Mouse (Mus musculus): Measurements from ENCODE around the gene Taok3. TPM values are rescaled to one million over a fixed set of nuclear protein-coding genes. Genes with fewer than 3 reads are reported as not detected.

Gene Taok3
- polyA plus RNA-seq, 1 experiment = 7.7 TPM

DNA sequence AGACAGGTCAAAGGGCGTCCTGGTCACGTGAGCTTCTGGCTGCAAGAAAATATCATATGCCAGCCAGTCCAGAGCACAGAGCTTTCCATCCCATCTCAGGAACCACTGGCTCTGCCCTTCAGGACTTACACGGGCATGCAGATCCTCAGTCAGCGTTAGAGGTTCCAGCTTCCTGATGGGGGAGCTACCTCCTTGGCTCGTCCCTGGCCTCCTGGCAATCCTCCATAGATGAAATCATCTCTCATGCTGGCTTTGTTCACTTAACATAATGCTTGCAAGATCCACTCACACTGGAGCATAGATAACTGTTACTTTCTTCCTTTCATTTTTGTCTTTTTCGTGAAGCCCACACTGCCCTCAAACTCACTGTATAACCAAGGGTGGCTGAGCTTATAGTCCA is 72.1 kb downstream of the Taok3 start:
- TF ChIP-seq TCF3 (IDR thresholded peaks at IDR 0.05; ENCODE audit: insufficient read length, low read depth) = no peak
- TF ChIP-seq MAX (IDR thresholded peaks at IDR 0.05; ENCODE audit: low read depth) = no peak
- no peak for TF ChIP-seq POLR2A (IDR thresholded peaks at IDR 0.05; ENCODE audit: insufficient read length, low read depth)
- TF ChIP-seq SRF (IDR thresholded peaks at IDR 0.05; ENCODE audit: control insufficient read depth, insufficient read length, low read depth) = no peak
- no peak for TF ChIP-seq E2F4 (IDR thresholded peaks at IDR 0.05; ENCODE audit: insufficient read depth)
- TF ChIP-seq MYOG (IDR thresholded peaks at IDR 0.05; ENCODE audit: control insufficient read depth in 1 of 3, insufficient read depth in 1 of 3, insufficient read length in 2 of 3, low read depth in 2 of 3) = no peak
- TF ChIP-seq TCF12 (IDR thresholded peaks at IDR 0.05; ENCODE audit: insufficient read depth, poor library complexity, severe bottlenecking) = no peak
- TF ChIP-seq USF1 (IDR thresholded peaks at IDR 0.05; ENCODE audit: low read depth) = no peak
- TF ChIP-seq MYOD1 (IDR thresholded peaks at IDR 0.05; ENCODE audit: control insufficient read depth in 1 of 3, insufficient read length in 2 of 3, low read depth in 2 of 3) = no peak
- TF ChIP-seq POLR2AphosphoS2 (IDR thresholded peaks at IDR 0.05; ENCODE audit: insufficient read length, low read depth) = no peak
- Histone ChIP-seq H3K4me3 (no peak overlapping the region), H3K27me3 (ENCODE audit: control insufficient read depth, insufficient read depth, insufficient read length) (no peaks in the 10 kb centered on the region), H3K4me2 (ENCODE audit: low read depth) (no peak overlapping the region), H3K79me2 (ENCODE audit: control insufficient read depth, insufficient read depth) (no peaks in the 10 kb centered on the region), H3ac (ENCODE audit: control insufficient read depth, insufficient read length) (no peak overlapping the region), H3K36me3 (ENCODE audit: control insufficient read depth, insufficient read depth) (no peaks in the 10 kb centered on the region)

DNA sequence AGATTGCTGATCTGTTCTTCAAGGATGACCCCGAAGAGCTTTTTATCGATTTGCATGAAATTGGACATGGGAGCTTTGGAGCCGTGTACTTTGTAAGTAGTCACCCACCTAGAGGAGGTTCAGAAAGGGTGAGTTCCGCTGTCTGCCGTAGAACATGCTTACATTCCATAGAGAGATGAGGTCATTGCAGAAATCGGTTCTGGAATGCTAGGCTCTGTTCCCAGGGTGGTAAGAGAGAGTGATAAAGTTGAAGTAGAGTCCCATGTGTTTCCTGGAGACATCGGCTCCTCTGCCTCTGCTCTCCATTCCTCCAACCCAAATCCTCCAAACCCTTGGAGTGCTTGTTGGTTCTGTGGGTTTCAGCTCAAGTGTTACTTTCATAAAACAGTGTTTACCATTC is 73.8 kb downstream of the Taok3 start:
- no peak overlapping the region for H3K4me2 ChIP-seq (ENCODE audit: low read depth)
- TF ChIP-seq TCF12 (IDR thresholded peaks at IDR 0.05; ENCODE audit: insufficient read depth, poor library complexity, severe bottlenecking) (no peak), POLR2A (IDR thresholded peaks at IDR 0.05; ENCODE audit: insufficient read length, low read depth) (no peak), REST (IDR thresholded peaks at IDR 0.05; ENCODE audit: insufficient read depth, insufficient read length) (no peak), USF1 (IDR thresholded peaks at IDR 0.05; ENCODE audit: low read depth) (no peak), E2F4 (IDR thresholded peaks at IDR 0.05; ENCODE audit: insufficient read depth) (no peak), MAX (IDR thresholded peaks at IDR 0.05; ENCODE audit: low read depth) (no peak), CEBPB (IDR thresholded peaks at IDR 0.05; ENCODE audit: insufficient read depth, poor library complexity, severe bottlenecking) (no peak), MYOD1 (IDR thresholded peaks at IDR 0.05; ENCODE audit: control insufficient read depth in 1 of 3, insufficient read length in 2 of 3, low read depth in 2 of 3) (no peak), POLR2AphosphoS2 (IDR thresholded peaks at IDR 0.05; ENCODE audit: insufficient read length, low read depth) (no peak), MYOG (IDR thresholded peaks at IDR 0.05; ENCODE audit: control insufficient read depth in 1 of 3, insufficient read depth in 1 of 3, insufficient read length in 2 of 3, low read depth in 2 of 3) (no peak), SRF (IDR thresholded peaks at IDR 0.05; ENCODE audit: control insufficient read depth, insufficient read length, low read depth) (no peak), TCF3 (IDR thresholded peaks at IDR 0.05; ENCODE audit: insufficient read length, low read depth) (no peak)
- H3K27me3 ChIP-seq (ENCODE audit: control insufficient read depth, insufficient read depth, insufficient read length) = no peaks in the 10 kb centered on the region
- no peak overlapping the region for H3ac ChIP-seq (ENCODE audit: control insufficient read depth, insufficient read length)
- H3K79me2 ChIP-seq (ENCODE audit: control insufficient read depth, insufficient read depth) = no peaks in the 10 kb centered on the region
- no peak overlapping the region for H3K4me3 ChIP-seq
- no peaks in the 10 kb centered on the region for H3K36me3 ChIP-seq (ENCODE audit: control insufficient read depth, insufficient read depth)

DNA sequence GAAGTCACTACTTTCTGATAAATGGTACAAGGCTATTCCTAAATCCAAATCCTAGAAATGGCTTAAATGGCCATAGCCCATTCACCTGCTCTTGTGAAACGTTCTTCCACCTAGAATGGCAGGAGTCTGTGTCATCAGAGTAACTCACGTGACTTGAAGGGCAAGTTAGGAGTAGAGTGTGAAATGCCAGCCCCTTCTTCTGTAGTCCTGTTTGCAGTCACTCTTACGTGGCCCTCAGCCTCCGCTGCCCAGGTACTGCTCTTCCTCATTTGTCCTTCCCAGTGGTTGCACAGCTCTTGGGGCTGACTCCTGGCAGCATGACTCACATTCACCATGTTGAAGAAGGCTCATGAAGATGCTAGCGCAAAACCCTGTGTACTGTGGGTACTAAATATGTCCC is 74.7 kb downstream of the Taok3 start:
- H3K27me3 ChIP-seq (ENCODE audit: control insufficient read depth, insufficient read depth, insufficient read length) = no peaks in the 10 kb centered on the region
- TF ChIP-seq POLR2A (IDR thresholded peaks at IDR 0.05; ENCODE audit: insufficient read length, low read depth) (no peak), E2F4 (IDR thresholded peaks at IDR 0.05; ENCODE audit: insufficient read depth) (no peak)
- H3K4me2 ChIP-seq (ENCODE audit: low read depth) = no peak overlapping the region
- no peaks in the 10 kb centered on the region for H3K79me2 ChIP-seq (ENCODE audit: control insufficient read depth, insufficient read depth)
- H3ac ChIP-seq (ENCODE audit: control insufficient read depth, insufficient read length) = no peak overlapping the region
- H3K4me3 ChIP-seq = no peak overlapping the region
- no peaks in the 10 kb centered on the region for H3K36me3 ChIP-seq (ENCODE audit: control insufficient read depth, insufficient read depth)

DNA sequence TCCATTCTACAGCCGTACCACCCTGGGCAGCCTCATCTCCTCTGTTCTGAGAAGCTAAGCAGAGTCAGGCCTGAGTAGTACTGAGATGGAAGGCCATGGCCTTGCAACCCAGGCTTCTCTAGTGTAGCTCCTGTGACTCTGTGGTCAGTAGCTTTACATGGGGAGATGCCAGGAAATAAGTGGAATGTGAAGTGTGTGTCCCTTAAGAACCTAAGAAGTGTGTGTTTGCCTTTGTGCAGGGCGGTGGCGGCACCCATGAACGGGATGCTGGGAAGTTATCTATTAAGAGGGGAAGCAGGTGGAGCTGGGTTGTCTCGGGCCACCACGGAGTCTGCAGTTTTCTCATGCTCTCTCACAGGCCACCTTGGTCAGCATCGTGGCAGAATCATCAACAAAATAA is 76.6 kb downstream of the Taok3 start:
- Histone ChIP-seq H3K4me2 (ENCODE audit: low read depth) (no peak overlapping the region), H3K27me3 (ENCODE audit: control insufficient read depth, insufficient read depth, insufficient read length) (no peaks in the 10 kb centered on the region), H3ac (ENCODE audit: control insufficient read depth, insufficient read length) (no peak overlapping the region), H3K36me3 (ENCODE audit: control insufficient read depth, insufficient read depth) (peaks cover 3% of the 10 kb centered on the region), H3K4me3 (no peak overlapping the region), H3K79me2 (ENCODE audit: control insufficient read depth, insufficient read depth) (no peaks in the 10 kb centered on the region)
- TF ChIP-seq TCF3 (IDR thresholded peaks at IDR 0.05; ENCODE audit: insufficient read length, low read depth) (no peak), SRF (IDR thresholded peaks at IDR 0.05; ENCODE audit: control insufficient read depth, insufficient read length, low read depth) (no peak), USF1 (IDR thresholded peaks at IDR 0.05; ENCODE audit: low read depth) (no peak), TCF12 (IDR thresholded peaks at IDR 0.05; ENCODE audit: insufficient read depth, poor library complexity, severe bottlenecking) (no peak), MYOD1 (IDR thresholded peaks at IDR 0.05; ENCODE audit: control insufficient read depth in 1 of 3, insufficient read length in 2 of 3, low read depth in 2 of 3) (no peak), POLR2AphosphoS2 (IDR thresholded peaks at IDR 0.05; ENCODE audit: insufficient read length, low read depth) (no peak), CEBPB (IDR thresholded peaks at IDR 0.05; ENCODE audit: insufficient read depth, poor library complexity, severe bottlenecking) (no peak), MYOG (IDR thresholded peaks at IDR 0.05; ENCODE audit: control insufficient read depth in 1 of 3, insufficient read depth in 1 of 3, insufficient read length in 2 of 3, low read depth in 2 of 3) (no peak), REST (IDR thresholded peaks at IDR 0.05; ENCODE audit: insufficient read depth, insufficient read length) (no peak)

DNA sequence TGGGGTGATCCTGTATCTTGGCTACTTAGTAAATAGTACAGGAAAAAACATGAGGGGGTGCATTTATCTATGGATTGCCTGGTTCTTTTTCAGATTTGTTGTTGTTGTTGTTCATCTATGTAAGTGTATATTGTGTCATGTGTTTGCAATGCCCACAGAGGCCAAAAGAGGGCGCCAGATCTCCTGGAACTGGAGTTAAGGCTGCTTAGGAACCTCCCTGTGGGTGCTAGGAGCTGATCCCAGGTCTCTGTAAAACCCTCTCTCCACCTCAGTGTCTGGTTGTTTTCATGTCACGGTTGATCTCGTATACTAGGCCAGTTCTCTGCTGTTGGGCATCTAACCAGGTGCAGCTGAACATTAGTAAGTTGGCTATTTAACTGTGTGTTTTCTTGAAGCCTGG is 78.5 kb downstream of the Taok3 start:
- Histone ChIP-seq H3K4me2 (ENCODE audit: low read depth) (no peak overlapping the region), H3K4me3 (no peak overlapping the region), H3K79me2 (ENCODE audit: control insufficient read depth, insufficient read depth) (no peaks in the 10 kb centered on the region), H3K36me3 (ENCODE audit: control insufficient read depth, insufficient read depth) (peaks cover 3% of the 10 kb centered on the region), H3ac (ENCODE audit: control insufficient read depth, insufficient read length) (no peak overlapping the region), H3K27me3 (ENCODE audit: control insufficient read depth, insufficient read depth, insufficient read length) (no peaks in the 10 kb centered on the region)
- TF ChIP-seq SRF (IDR thresholded peaks at IDR 0.05; ENCODE audit: control insufficient read depth, insufficient read length, low read depth) = no peak
- no peak for TF ChIP-seq CEBPB (IDR thresholded peaks at IDR 0.05; ENCODE audit: insufficient read depth, poor library complexity, severe bottlenecking)
- TF ChIP-seq REST (IDR thresholded peaks at IDR 0.05; ENCODE audit: insufficient read depth, insufficient read length) = no peak
- no peak for TF ChIP-seq MAX (IDR thresholded peaks at IDR 0.05; ENCODE audit: low read depth)
- TF ChIP-seq MYOG (IDR thresholded peaks at IDR 0.05; ENCODE audit: control insufficient read depth in 1 of 3, insufficient read depth in 1 of 3, insufficient read length in 2 of 3, low read depth in 2 of 3) = no peak
- TF ChIP-seq POLR2A (IDR thresholded peaks at IDR 0.05; ENCODE audit: insufficient read length, low read depth) = no peak
- TF ChIP-seq MYOD1 (IDR thresholded peaks at IDR 0.05; ENCODE audit: control insufficient read depth in 1 of 3, insufficient read length in 2 of 3, low read depth in 2 of 3) = no peak
- TF ChIP-seq E2F4 (IDR thresholded peaks at IDR 0.05; ENCODE audit: insufficient read depth) = no peak
- no peak for TF ChIP-seq TCF12 (IDR thresholded peaks at IDR 0.05; ENCODE audit: insufficient read depth, poor library complexity, severe bottlenecking)
- TF ChIP-seq TCF3 (IDR thresholded peaks at IDR 0.05; ENCODE audit: insufficient read length, low read depth) = no peak
- TF ChIP-seq POLR2AphosphoS2 (IDR thresholded peaks at IDR 0.05; ENCODE audit: insufficient read length, low read depth) = no peak
- TF ChIP-seq USF1 (IDR thresholded peaks at IDR 0.05; ENCODE audit: low read depth) = no peak

Data from myocyte (in vitro differentiated cells).